Mouse (Mus musculus) naive thymus-derived CD4-positive, alpha-beta T cell, adult 2 months (primary cell): ENCODE data around the gene Ms4a1.
"Not testable (repeated sequence)": the region's sequence is repeated elsewhere in the genome, so short reads cannot be mapped to it uniquely, and the experiment has no call there.

ENCODE experiments used
- DNase-seq: peaks from one replicate; pipeline ENCODE4 v3.0.0-alpha.2; 2011; ENCODE audit warnings: low read depth

Ms4a1 gene

GRCm38 (mm10) chr19:11266052-11266845, at the start of gene Ms4a1:
Gene Ms4a1 (minus strand): TSS chr19:11266241.
- DNase-seq = no peak

GRCm38 (mm10) chr19:11314354-11314753, 48.3 kb upstream of the Ms4a1 start, which contains the start of gene Ms4a14:
Gene Ms4a14 (minus strand): TSS chr19:11314454.
- DNase-seq = no peak

- DNase-seq = no peak
Observed at GRCm38 (mm10) chr19:11308888-11309287, 42.8 kb upstream of the Ms4a1 start.

GRCm38 (mm10) chr19:11299529-11299928, 33.5 kb upstream of the Ms4a1 start:
- DNase-seq = not testable (repeated sequence)

GRCm38 (mm10) chr19:11298939-11299338, 32.9 kb upstream of the Ms4a1 start:
- DNase-seq = no peak

GRCm38 (mm10) chr19:11293616-11294015, 27.6 kb upstream of the Ms4a1 start:
- DNase-seq = peak; percentile 9

- DNase-seq = peak; percentile 59
Observed at GRCm38 (mm10) chr19:11292990-11293389, 26.9 kb upstream of the Ms4a1 start.

GRCm38 (mm10) chr19:11283773-11284172, 17.7 kb upstream of the Ms4a1 start, which contains the start of gene Ms4a5:
Gene Ms4a5 (minus strand): TSS chr19:11283873.
- DNase-seq = no peak

GRCm38 (mm10) chr19:11280223-11280622, 14.2 kb upstream of the Ms4a1 start:
- DNase-seq = no peak

GRCm38 (mm10) chr19:11276431-11276830, 10.4 kb upstream of the Ms4a1 start:
- no peak for DNase-seq

- no peak for DNase-seq
Observed at GRCm38 (mm10) chr19:11266956-11267355, 915 bp upstream of the Ms4a1 start.

- DNase-seq = no peak
Observed at GRCm38 (mm10) chr19:11264602-11265185, 1.3 kb downstream of the Ms4a1 start.

GRCm38 (mm10) chr19:11263549-11263948, 2.5 kb downstream of the Ms4a1 start:
- no peak for DNase-seq

- DNase-seq = not testable (repeated sequence)
Observed at GRCm38 (mm10) chr19:11262932-11263331, 3.1 kb downstream of the Ms4a1 start.

GRCm38 (mm10) chr19:11261522-11261921, 4.5 kb downstream of the Ms4a1 start:
- no peak for DNase-seq

- no peak for DNase-seq
Observed at GRCm38 (mm10) chr19:11244230-11244629, 21.8 kb downstream of the Ms4a1 start.

GRCm38 (mm10) chr19:11242560-11242959, 23.5 kb downstream of the Ms4a1 start:
- DNase-seq = no peak

GRCm38 (mm10) chr19:11235820-11236219, 30.2 kb downstream of the Ms4a1 start:
- DNase-seq = no peak

GRCm38 (mm10) chr19:11234921-11235735, 30.9 kb downstream of the Ms4a1 start:
- DNase-seq = no peak

- no peak for DNase-seq
Observed at GRCm38 (mm10) chr19:11234244-11234643, 31.8 kb downstream of the Ms4a1 start.

- no peak for DNase-seq
Observed at GRCm38 (mm10) chr19:11232348-11232747, 33.7 kb downstream of the Ms4a1 start, which contains the start of gene Ms4a12. Gene Ms4a12 (minus strand): TSS chr19:11232448.
